Mouse (Mus musculus) heart, adult 2 months (tissue): ENCODE data around the gene Anapc11. TPM values are rescaled to one million over a fixed set of nuclear protein-coding genes. Genes with fewer than 3 reads are reported as not detected.

Experiments
- DNase-seq, 2 experiments: peaks; one replicate each; pipeline ENCODE4 v3.0.0; 2021
- H3K27ac ChIP-seq: fragments of 200-600 bp; 2 replicates; pipeline ENCODE4 v1.8.1; 2022
- H3K27me3 ChIP-seq: fragments of 200-500 bp; 2 replicates; pipeline ENCODE4 v1.6.1; 2012; ENCODE audit warnings: mild to moderate bottlenecking, low read length, inconsistent platforms, mixed read lengths; ENCODE audit not compliant: control insufficient read depth, insufficient read depth
- H3K36me3 ChIP-seq: fragments of 200-500 bp; 2 replicates; pipeline ENCODE4 v1.6.1; 2012; ENCODE audit warnings: low read length, inconsistent platforms; ENCODE audit not compliant: control insufficient read depth, insufficient read depth
- H3K4me1 ChIP-seq: fragments of 200-500 bp; 2 replicates; pipeline ENCODE4 v1.6.1; 2011; ENCODE audit warnings: low read length; ENCODE audit not compliant: control insufficient read depth, insufficient read depth
- H3K4me3 ChIP-seq: fragments of 200-600 bp; 2 replicates; pipeline ENCODE4 v1.8.1; 2022
- H3K79me2 ChIP-seq: fragments of 200-500 bp; replicated peaks from 2 replicates; pipeline ENCODE4 v1.6.1; 2012; ENCODE audit warnings: mild to moderate bottlenecking, inconsistent platforms, low read length, moderate library complexity, mixed read lengths; ENCODE audit not compliant: control insufficient read depth, insufficient read depth
- H3K9ac ChIP-seq: fragments of 200-500 bp; 2 replicates; pipeline ENCODE4 v1.6.1; 2012; ENCODE audit warnings: low read depth, mild to moderate bottlenecking, control low read depth, inconsistent platforms, low read length, mixed read lengths
- CTCF ChIP-seq: fragments of 200-600 bp; IDR thresholded peaks from 2 replicates; pipeline ENCODE4 v1.8.1; 2022; ENCODE audit warnings: antibody characterized with exemption, mild to moderate bottlenecking, moderate library complexity
- EP300 ChIP-seq: fragments of 200-500 bp; IDR thresholded peaks from 2 replicates; pipeline ENCODE4 v1.6.1; 2011; ENCODE audit warnings: low read depth, low read length, control low read depth; ENCODE audit not compliant: insufficient read depth
- POLR2A ChIP-seq: fragments of 200-500 bp; IDR thresholded peaks from 2 replicates; pipeline ENCODE4 v1.6.1; 2011; ENCODE audit warnings: mild to moderate bottlenecking, low read depth, low read length, control low read depth; ENCODE audit not compliant: insufficient read depth
- WGBS: fragments of 180-500 bp; shearing (Covaris S2); methylation state at CpG from one replicate; pipeline ENCODE4 v1.1.7; 2018; 5-methylcytosine and 5-hydroxymethylcytosine counted together
- intact Hi-C: fragments of 180-260 bp; cut with DNase I; formaldehyde crosslinking; loops from one replicate; pipeline ENCODE4 v1.15.1; 2025
- polyA plus RNA-seq: library from polyadenylated mRNA; depleted of rRNA; stranded (reverse); fragments of >200 nt; gene quantifications from 2 replicates; pipeline ENCODE4 v1.2.3, GENCODE M21; 2012
- total RNA-seq, 2 experiments: library from RNA; stranded (reverse); gene quantifications; 2 replicates each; pipeline ENCODE4 v1.2.3; 2021

Gene Anapc11
- total and polyA plus RNA-seq, 3 experiments, result 79.9 to 105 (median 89.0) TPM

GRCm38 (mm10) chr11:120615167-120615566, 16.9 kb downstream of the Anapc11 start:
- no peaks in the 10 kb centered on the region for H3K27me3 ChIP-seq

GRCm38 (mm10) chr11:120615606-120616203, 17.5 kb downstream of the Anapc11 start:
- H3K4me3 ChIP-seq, result no peak overlapping the region
- no peak overlapping the region for H3K27ac ChIP-seq
- peaks cover 3% of the 10 kb centered on the region for H3K4me1 ChIP-seq
- no peak for TF ChIP-seq CTCF
- no peaks in the 10 kb centered on the region for H3K36me3 ChIP-seq
- intact Hi-C loops, result no loop called here
- no peaks in the 10 kb centered on the region for H3K79me2 ChIP-seq
- H3K9ac ChIP-seq, result no peak overlapping the region
- no peak for DNase-seq
- no peaks in the 10 kb centered on the region for H3K27me3 ChIP-seq
- 87% methylated on average over 11 of the region's 11 CpGs for WGBS

More at GRCm38 (mm10) chr11:120615167-120615566, 16.9 kb downstream of the Anapc11 start:
- Histone ChIP-seq H3K27ac (no peak overlapping the region), H3K79me2 (no peaks in the 10 kb centered on the region), H3K4me1 (peaks cover 3% of the 10 kb centered on the region), H3K4me3 (no peak overlapping the region), H3K36me3 (no peaks in the 10 kb centered on the region), H3K9ac (no peak overlapping the region)
- intact Hi-C loops, result no loop called here
- WGBS, result 90% methylated on average over 6 of the region's 6 CpGs
- TF ChIP-seq CTCF (no peak), EP300 (no peak), POLR2A (no peak)
- DNase-seq, result no peak

- Histone ChIP-seq H3K27me3 (no peaks in the 10 kb centered on the region), H3K4me1 (peaks cover 3% of the 10 kb centered on the region), H3K27ac (peak overlapping the region; percentile 78; the same call in 1 of the 2 replicates), H3K79me2 (no peaks in the 10 kb centered on the region), H3K4me3 (peak overlapping the region; percentile 61), H3K9ac (no peak overlapping the region; the same call in 1 of the 2 replicates), H3K36me3 (no peaks in the 10 kb centered on the region)
- 50% methylated on average over 4 of the region's 4 CpGs for WGBS
- TF ChIP-seq CTCF (no peak), POLR2A (no peak), EP300 (no peak)
- intact Hi-C loops, result no loop called here
- DNase-seq, result no peak
Measured at GRCm38 (mm10) chr11:120616617-120617294, 18.5 kb downstream of the Anapc11 start.

DNA sequence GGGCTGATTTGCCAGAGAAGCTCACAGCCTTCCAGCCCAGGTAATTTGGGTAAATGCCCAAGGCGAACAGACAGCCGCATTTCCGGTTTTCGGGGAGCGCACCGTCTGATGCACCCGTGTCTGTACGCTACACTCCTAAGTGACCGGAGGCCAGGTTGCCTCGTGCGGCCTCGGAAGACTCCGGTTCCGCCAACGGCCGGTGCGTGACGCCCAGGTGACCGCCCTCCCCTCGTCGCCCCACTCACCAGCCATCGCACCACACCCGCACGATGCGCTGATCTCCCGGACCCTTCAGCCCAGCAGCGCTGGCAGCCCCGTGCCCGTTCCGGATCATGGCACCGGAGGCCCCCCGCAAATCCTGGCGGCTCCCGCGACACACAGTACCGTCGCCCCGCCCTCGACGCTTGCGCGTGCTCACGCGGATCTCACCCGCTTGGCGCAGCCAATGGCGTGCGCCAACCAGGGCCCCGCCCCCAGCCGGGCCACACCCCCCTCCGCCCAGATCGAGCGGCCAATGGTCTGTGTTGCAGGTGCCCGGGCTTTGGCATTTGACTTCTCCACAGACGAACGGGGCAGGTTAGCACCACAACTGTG, 19.4 kb downstream of the Anapc11 start, which contains the start of gene Pcyt2:
Gene Pcyt2, minus strand, starts transcription at position 418 of the 594 bp plus-strand sequence.
- 0 out of 2 replicates have a peak, but pooled peaks have one; percentile 6 for TF ChIP-seq EP300
- TF ChIP-seq CTCF, result no peak
- TF ChIP-seq POLR2A, result peak; percentile 55; the same call in 1 of the 2 replicates
- Histone ChIP-seq H3K27ac (peak within 1 kb of the TSS; percentile 78), H3K4me1 (peaks cover 3% of the 10 kb centered on the region), H3K9ac (peak within 1 kb of the TSS; percentile 92), H3K36me3 (no peaks in the 10 kb centered on the region), H3K79me2 (no peaks in the 10 kb centered on the region), H3K27me3 (no peaks in the 10 kb centered on the region), H3K4me3 (peak within 1 kb of the TSS; percentile 61)
- WGBS, result under 1% methylated on average over 56 of the region's 56 CpGs
- intact Hi-C loops, result no loop called here
- DNase-seq, result peak; percentile 90 to 93

DNA sequence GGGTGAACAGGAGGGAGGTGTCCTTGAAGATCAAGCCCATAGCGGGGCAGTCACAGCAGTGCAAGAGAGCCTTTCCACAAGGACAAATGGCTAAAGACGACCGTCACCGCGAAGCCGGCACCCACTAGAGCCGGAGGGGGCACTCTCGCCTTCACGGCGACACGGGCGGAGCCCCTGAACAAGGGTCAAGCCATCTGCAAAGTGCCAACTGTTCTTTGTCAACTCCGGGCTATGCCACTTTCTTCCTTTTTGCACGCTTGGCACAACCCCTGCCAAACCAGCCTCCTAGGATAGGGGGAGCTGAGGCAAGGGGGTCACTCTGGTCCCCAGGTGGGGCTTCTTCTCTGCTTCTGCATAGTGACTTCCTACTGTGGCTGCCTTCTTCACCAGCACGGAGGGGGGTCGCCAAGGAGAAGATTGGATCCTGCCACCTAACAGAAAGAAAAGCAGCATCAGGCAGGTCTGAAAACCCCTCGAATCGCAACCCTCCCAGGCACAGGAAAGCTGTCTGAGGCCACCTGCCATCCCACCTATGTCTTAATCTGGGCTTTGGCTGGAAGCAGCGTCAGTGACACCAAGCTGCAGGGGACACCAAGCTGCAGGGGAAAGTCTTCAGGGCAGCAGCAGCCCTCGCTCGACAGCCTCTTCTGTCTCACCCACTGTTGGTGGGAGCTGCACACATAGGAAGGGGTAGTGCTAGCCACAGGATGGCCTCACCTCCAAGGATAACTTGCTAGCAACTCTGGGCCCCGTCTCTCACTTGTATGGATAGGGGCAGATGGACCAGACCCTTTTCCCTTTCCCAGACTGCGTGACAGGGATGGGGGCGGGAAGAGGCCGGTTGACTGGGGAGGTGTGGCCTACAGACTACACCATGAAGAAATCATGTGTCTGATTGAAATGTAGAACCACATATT, 20.7 kb downstream of the Anapc11 start:
- DNase-seq, result no peak
- WGBS, result 94% methylated on average over 25 of the region's 25 CpGs
- Histone ChIP-seq H3K4me3 (no peak overlapping the region), H3K79me2 (no peaks in the 10 kb centered on the region), H3K27ac (no peak overlapping the region), H3K9ac (no peak overlapping the region), H3K27me3 (no peaks in the 10 kb centered on the region), H3K4me1 (peaks cover 3% of the 10 kb centered on the region), H3K36me3 (no peaks in the 10 kb centered on the region)
- TF ChIP-seq EP300 (no peak), CTCF (no peak), POLR2A (no peak)
- intact Hi-C loops, result no loop called here
